Mouse (Mus musculus) heart, embryonic 13.5 days (tissue): ENCODE measurements around the gene Chmp5. TPM values are rescaled to one million over a fixed set of nuclear protein-coding genes. Genes with fewer than 3 reads are reported as not detected.

Experiments
- ATAC-seq: fragments of 200-750 bp; cut with Nextera tagmentation; 2 replicates; pipeline ENCODE4 v1.8.0; 2017; ENCODE audit warnings: moderate TSS enrichment; ENCODE audit not compliant: insufficient number of reproducible peaks, low FRiP score, low TSS enrichment; ENCODE audit errors: extremely low read depth
- H3K27ac ChIP-seq: fragments of 300-500 bp; sonication (generic); replicated peaks from 2 replicates; pipeline ENCODE4 v1.5.1; 2015; ENCODE audit warnings: moderate library complexity, mild to moderate bottlenecking, inconsistent platforms
- H3K27me3 ChIP-seq: fragments of 300-500 bp; sonication (generic); replicated peaks from 2 replicates; pipeline ENCODE4 v1.6.1; 2015; ENCODE audit warnings: mild to moderate bottlenecking, inconsistent platforms
- H3K36me3 ChIP-seq: fragments of 300-500 bp; sonication (generic); 2 replicates; pipeline ENCODE4 v1.6.1; 2015; ENCODE audit warnings: mild to moderate bottlenecking, inconsistent platforms
- H3K4me1 ChIP-seq: fragments of 300-500 bp; sonication (generic); 2 replicates; pipeline ENCODE4 v1.6.1; 2015; ENCODE audit warnings: inconsistent platforms
- H3K4me2 ChIP-seq: fragments of 300-500 bp; sonication (generic); 2 replicates; pipeline ENCODE4 v1.6.1; 2015; ENCODE audit warnings: inconsistent platforms, mild to moderate bottlenecking, moderate library complexity
- H3K4me3 ChIP-seq: fragments of 300-500 bp; sonication (generic); 2 replicates; pipeline ENCODE4 v1.5.1; 2015; ENCODE audit warnings: moderate library complexity, mild to moderate bottlenecking, inconsistent platforms
- H3K9ac ChIP-seq: fragments of 300-500 bp; sonication (generic); 2 replicates; pipeline ENCODE4 v1.6.1; 2015; ENCODE audit warnings: inconsistent platforms, mild to moderate bottlenecking, moderate library complexity
- H3K9me3 ChIP-seq: fragments of 300-500 bp; sonication (generic); 2 replicates; pipeline ENCODE4 v1.6.1; 2016; ENCODE audit warnings: inconsistent platforms
- WGBS: fragments of 180-500 bp; shearing (Covaris S2); methylation state at CpG from one replicate; pipeline ENCODE4 v1.1.7; 2015; ENCODE audit warnings: mixed read lengths; 5-methylcytosine and 5-hydroxymethylcytosine counted together
- polyA plus RNA-seq: library from polyadenylated mRNA; unstranded; fragments of >200 nt; fragmentation: Nextera tagmentation; extraction: Ambion mirVana; gene quantifications from 2 replicates; pipeline ENCODE4 v1.2.1, GENCODE M21; 2015

Chmp5 gene
- polyA plus RNA-seq, 1 experiment from 2014 or later: 64.6 TPM

- no peak for ATAC-seq
- Histone ChIP-seq H3K9me3 (no peaks in the 10 kb centered on the region), H3K4me1 (peaks cover 29% of the 10 kb centered on the region), H3K9ac (no peak overlapping the region), H3K27me3 (no peaks in the 10 kb centered on the region), H3K4me2 (no peak overlapping the region), H3K36me3 (peaks cover 69% of the 10 kb centered on the region), H3K27ac (no peak overlapping the region), H3K4me3 (no peak overlapping the region)
- 90% methylated on average over 10 of the region's 10 CpGs for WGBS
Observed at GRCm38 (mm10) chr4:40976651-40977050, 28.4 kb downstream of the Chmp5 start.

- Histone ChIP-seq H3K36me3 (peaks cover 78% of the 10 kb centered on the region), H3K9me3 (no peaks in the 10 kb centered on the region), H3K4me1 (peaks cover 12% of the 10 kb centered on the region), H3K27ac (no peak overlapping the region), H3K9ac (no peak overlapping the region), H3K27me3 (no peaks in the 10 kb centered on the region), H3K4me3 (no peak overlapping the region), H3K4me2 (no peak overlapping the region)
- WGBS: 80% methylated on average over 1 of the region's 1 CpGs
- no peak for ATAC-seq
Observed at GRCm38 (mm10) chr4:40979430-40979829, 31.2 kb downstream of the Chmp5 start.

GRCm38 (mm10) chr4:40982486-40982885 is 34.3 kb downstream of the Chmp5 start:
- H3K4me3 ChIP-seq: no peak overlapping the region
- peaks cover 86% of the 10 kb centered on the region for H3K36me3 ChIP-seq
- no peak overlapping the region for H3K9ac ChIP-seq
- H3K27ac ChIP-seq: no peak overlapping the region
- 68% methylated on average over 3 of the region's 3 CpGs for WGBS
- peaks cover 8% of the 10 kb centered on the region; the same call in 1 of the 2 replicates for H3K4me1 ChIP-seq
- no peak for ATAC-seq
- H3K27me3 ChIP-seq: no peaks in the 10 kb centered on the region
- no peak overlapping the region for H3K4me2 ChIP-seq
- H3K9me3 ChIP-seq: no peaks in the 10 kb centered on the region

GRCm38 (mm10) chr4:40983686-40984085 is 35.5 kb downstream of the Chmp5 start:
- Histone ChIP-seq H3K9ac (no peak overlapping the region), H3K27ac (no peak overlapping the region), H3K4me2 (no peak overlapping the region), H3K27me3 (no peaks in the 10 kb centered on the region), H3K4me1 (peaks cover 8% of the 10 kb centered on the region; the same call in 1 of the 2 replicates), H3K36me3 (peaks cover 85% of the 10 kb centered on the region), H3K4me3 (no peak overlapping the region), H3K9me3 (no peaks in the 10 kb centered on the region)
- 63% methylated on average over 1 of the region's 1 CpGs for WGBS
- no peak for ATAC-seq

- no peak for ATAC-seq
- H3K27ac ChIP-seq: no peak overlapping the region
- no peaks in the 10 kb centered on the region for H3K27me3 ChIP-seq
- H3K4me3 ChIP-seq: no peak overlapping the region
- peaks cover 99% of the 10 kb centered on the region for H3K36me3 ChIP-seq
- H3K4me1 ChIP-seq: no peaks in the 10 kb centered on the region
- H3K9ac ChIP-seq: no peak overlapping the region
- H3K4me2 ChIP-seq: no peak overlapping the region
- H3K9me3 ChIP-seq: no peaks in the 10 kb centered on the region
- 86% methylated on average over 6 of the region's 6 CpGs for WGBS
Observed at GRCm38 (mm10) chr4:40989633-40990032, 41.4 kb downstream of the Chmp5 start.

- H3K27ac ChIP-seq: no peak overlapping the region
- H3K4me1 ChIP-seq: no peaks in the 10 kb centered on the region
- no peak overlapping the region for H3K4me2 ChIP-seq
- peaks cover 100% of the 10 kb centered on the region for H3K36me3 ChIP-seq
- ATAC-seq: no peak
- H3K27me3 ChIP-seq: no peaks in the 10 kb centered on the region
- WGBS: 91% methylated on average over 6 of the region's 6 CpGs
- no peaks in the 10 kb centered on the region for H3K9me3 ChIP-seq
- H3K4me3 ChIP-seq: no peak overlapping the region
- H3K9ac ChIP-seq: no peak overlapping the region
Observed at GRCm38 (mm10) chr4:40996302-40996701, 48.1 kb downstream of the Chmp5 start.

GRCm38 (mm10) chr4:40997916-40998315 is 49.7 kb downstream of the Chmp5 start:
- Histone ChIP-seq H3K9ac (no peak overlapping the region), H3K27me3 (no peaks in the 10 kb centered on the region), H3K4me2 (no peak overlapping the region), H3K4me3 (no peak overlapping the region), H3K4me1 (0 out of 2 replicates have a peak, but pooled peaks cover under 1% of the 10 kb centered on the region), H3K36me3 (peaks cover 99% of the 10 kb centered on the region), H3K27ac (no peak overlapping the region), H3K9me3 (no peaks in the 10 kb centered on the region)
- no peak for ATAC-seq
- 87% methylated on average over 4 of the region's 4 CpGs for WGBS

GRCm38 (mm10) chr4:41000271-41000670 is 52.1 kb downstream of the Chmp5 start:
- Histone ChIP-seq H3K4me1 (0 out of 2 replicates have a peak, but pooled peaks cover 3% of the 10 kb centered on the region), H3K27me3 (no peaks in the 10 kb centered on the region), H3K27ac (no peak overlapping the region), H3K4me2 (no peak overlapping the region), H3K9me3 (no peaks in the 10 kb centered on the region), H3K9ac (no peak overlapping the region), H3K4me3 (no peak overlapping the region), H3K36me3 (peaks cover 99% of the 10 kb centered on the region)
- 73% methylated on average over 1 of the region's 1 CpGs for WGBS
- ATAC-seq: no peak

- Histone ChIP-seq H3K4me1 (0 out of 2 replicates have a peak, but pooled peaks cover 3% of the 10 kb centered on the region), H3K4me2 (no peak overlapping the region), H3K36me3 (peaks cover 98% of the 10 kb centered on the region), H3K27me3 (no peaks in the 10 kb centered on the region), H3K27ac (no peak overlapping the region), H3K4me3 (no peak overlapping the region), H3K9me3 (no peaks in the 10 kb centered on the region), H3K9ac (no peak overlapping the region)
- WGBS: 91% methylated on average over 9 of the region's 9 CpGs
- ATAC-seq: no peak
Observed at GRCm38 (mm10) chr4:41000842-41001639, 52.8 kb downstream of the Chmp5 start.

- Histone ChIP-seq H3K27me3 (no peaks in the 10 kb centered on the region), H3K4me2 (no peak overlapping the region), H3K36me3 (peaks cover 98% of the 10 kb centered on the region), H3K9ac (no peak overlapping the region), H3K27ac (no peak overlapping the region), H3K4me1 (no peaks in the 10 kb centered on the region), H3K4me3 (no peak overlapping the region), H3K9me3 (no peaks in the 10 kb centered on the region)
- ATAC-seq: no peak
- WGBS: 71% methylated on average over 3 of the region's 3 CpGs
Observed at GRCm38 (mm10) chr4:41013351-41013750, 65.1 kb downstream of the Chmp5 start.
